Mouse (Mus musculus): ENCODE data around the gene Dennd5b.

DNA sequence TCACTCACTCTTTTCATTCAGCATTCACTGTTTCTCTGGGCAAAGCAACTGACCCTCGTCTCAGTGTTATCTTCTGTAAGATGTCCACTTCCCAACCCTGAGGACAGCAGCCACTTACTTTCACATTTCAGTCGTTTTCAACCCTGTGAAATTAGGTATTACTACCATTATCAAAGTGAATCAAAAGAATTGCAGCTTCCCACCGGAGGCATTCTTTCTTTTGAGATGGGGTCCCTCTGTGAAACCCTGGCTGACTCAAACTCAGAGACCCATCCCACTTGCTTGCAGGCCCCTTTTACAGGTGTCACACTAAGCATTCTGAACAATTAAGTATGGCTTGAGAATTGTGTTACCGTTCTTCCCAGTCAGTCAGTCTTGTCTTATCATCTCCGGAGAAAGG lies 159.6 kb downstream of the Dennd5b start:
- TF ChIP-seq CTCF (IDR thresholded peaks at IDR 0.05; ENCODE audit: borderline replicate concordance, control insufficient read depth, extremely low read depth, insufficient read depth, low read length, poor library complexity), result no peak
- no peak for TF ChIP-seq POLR2A (IDR thresholded peaks at IDR 0.05; ENCODE audit: control insufficient read depth, extremely low read depth, insufficient read depth, low read length, poor library complexity)

All from thymus, adult 2 months (tissue).